Mouse (Mus musculus) megakaryocyte progenitor cell, adult 5-6 weeks (primary cell): ENCODE measurements around the gene Fmo9. TPM values are rescaled to one million over a fixed set of nuclear protein-coding genes. Genes with fewer than 3 reads are reported as not detected.

Experiments
- ATAC-seq: replicated peaks from 2 replicates; pipeline ENCODE4 v1.8.0; 2016; ENCODE audit warnings: mild to moderate bottlenecking, moderate TSS enrichment, inconsistent platforms; ENCODE audit not compliant: poor library complexity
- total RNA-seq, 2 experiments: library from RNA; stranded (forward) in 1 of 2; stranded (reverse) in 1 of 2; fragments of 157-497, 149-512 nt in 1 of 2; fragments of 200-1000 nt in 1 of 2; gene quantifications; 2 replicates each; pipeline versions ENCODE4 v1.2.3 to v1.2.4; 2015 to 2017

Gene Fmo9
- total RNA-seq (2015) (not detected in 2 replicates), total RNA-seq (2017) (not detected in 2 replicates)

DNA sequence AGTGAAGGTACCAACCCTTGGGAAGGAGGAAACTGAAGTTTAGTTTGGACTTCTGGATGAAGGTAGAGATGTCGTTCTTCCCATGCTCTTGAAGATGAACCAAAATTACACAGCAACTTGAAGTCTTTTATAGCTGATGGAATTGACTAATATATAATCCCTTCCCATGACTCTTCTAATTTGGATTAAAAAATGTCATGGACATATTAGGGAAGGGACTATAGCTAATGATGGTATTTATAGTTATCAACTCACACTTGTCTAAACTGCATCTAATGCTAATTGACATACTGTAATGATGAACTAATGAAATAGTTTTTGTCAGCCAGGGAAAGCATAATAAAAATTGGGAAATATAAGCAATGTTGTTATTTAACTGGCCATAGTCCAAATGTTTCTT lies at the start of gene Fmo9:
Gene Fmo9 (minus strand): TSS at position 101 of the 400 bp plus-strand sequence.
- no peak for ATAC-seq

DNA sequence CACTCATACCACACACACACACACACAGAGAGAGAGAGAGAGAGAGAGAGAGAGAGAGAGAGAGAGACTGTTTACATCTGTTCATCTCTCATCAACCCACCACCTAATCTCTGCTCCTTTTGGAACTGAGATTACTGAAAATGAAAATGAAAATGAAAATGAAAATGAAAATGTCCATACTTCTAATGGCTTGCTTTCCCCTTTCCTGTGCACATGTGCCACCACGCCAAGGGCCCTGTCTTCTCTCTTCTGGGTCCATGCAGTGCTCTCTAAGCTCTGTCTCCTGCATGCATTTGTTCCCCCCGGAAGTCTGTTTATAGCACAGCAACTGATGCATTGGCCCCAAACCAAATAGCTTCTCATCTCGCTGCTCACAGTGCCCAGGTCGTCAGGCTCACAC lies 49.2 kb upstream of the Fmo9 start:
- 0 out of 2 replicates have a peak, but pooled peaks have one; percentile 26 for ATAC-seq

DNA sequence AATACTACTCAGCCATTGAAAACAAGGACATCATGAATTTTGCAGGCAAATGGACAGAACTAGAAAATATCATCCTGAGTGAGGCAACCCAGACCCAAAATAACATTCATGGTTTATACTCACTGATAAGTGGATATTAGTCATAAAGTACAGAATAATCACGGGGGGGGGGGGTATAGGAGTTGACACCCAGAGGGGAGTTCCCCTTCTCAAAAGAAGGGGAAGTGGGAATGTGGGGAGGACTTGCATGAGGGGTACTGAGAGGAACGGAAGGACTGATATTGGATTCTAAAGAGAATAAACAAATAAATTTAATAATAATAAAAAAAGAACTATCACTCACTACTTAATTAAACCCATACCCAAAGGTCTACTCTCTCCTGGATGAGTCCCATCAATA lies 48.6 kb upstream of the Fmo9 start:
- no peak for ATAC-seq

DNA sequence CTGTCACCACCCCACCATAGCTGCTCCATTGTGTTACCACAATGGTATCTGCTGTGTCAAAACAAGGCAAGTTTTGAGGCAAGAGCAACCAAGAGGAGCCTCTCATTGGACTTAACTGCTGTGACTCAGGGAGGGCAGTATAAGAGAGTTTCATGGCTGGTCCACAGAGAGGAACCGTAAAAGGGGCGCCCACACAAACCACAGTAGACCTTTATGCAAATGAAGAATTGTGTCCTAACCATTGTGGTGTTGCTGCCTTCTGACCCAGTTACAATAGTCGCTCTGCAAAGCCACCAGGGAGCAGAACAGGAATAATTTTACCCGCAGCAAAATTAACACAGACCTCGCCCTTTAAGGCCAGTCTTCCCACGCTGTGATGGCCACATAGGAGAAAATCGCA lies 29.2 kb upstream of the Fmo9 start:
- no peak for ATAC-seq

DNA sequence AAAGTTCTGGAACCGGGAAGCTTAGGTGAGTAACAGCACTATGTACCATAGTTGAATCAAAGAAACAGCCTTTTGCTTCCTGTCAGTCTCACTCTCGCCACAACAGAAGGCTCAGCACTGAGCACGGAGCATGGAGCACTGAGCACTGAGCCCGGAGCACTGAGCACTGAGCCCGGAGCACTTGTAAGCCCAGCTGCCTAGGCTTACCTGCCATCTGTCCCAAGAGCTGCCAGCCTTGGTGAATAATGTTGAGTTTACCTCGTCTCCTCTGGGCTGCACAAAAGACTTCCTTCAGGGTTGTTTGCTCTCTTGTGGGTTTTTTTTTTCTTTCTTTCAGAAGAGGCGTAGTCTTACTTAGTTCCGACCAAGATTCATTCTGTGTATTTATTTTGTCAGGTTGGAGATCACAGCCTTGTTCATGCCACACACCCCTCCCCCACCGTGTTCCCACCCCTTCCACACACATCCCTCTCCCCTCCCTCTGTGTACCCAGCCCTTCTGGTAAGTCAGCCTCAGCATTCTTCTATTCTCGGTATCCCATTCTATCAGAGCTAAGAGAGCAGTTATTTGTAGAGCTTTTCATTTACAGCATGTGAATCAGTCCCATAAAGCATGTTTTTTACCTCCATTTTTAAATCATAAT lies 20.7 kb upstream of the Fmo9 start:
- no peak for ATAC-seq

DNA sequence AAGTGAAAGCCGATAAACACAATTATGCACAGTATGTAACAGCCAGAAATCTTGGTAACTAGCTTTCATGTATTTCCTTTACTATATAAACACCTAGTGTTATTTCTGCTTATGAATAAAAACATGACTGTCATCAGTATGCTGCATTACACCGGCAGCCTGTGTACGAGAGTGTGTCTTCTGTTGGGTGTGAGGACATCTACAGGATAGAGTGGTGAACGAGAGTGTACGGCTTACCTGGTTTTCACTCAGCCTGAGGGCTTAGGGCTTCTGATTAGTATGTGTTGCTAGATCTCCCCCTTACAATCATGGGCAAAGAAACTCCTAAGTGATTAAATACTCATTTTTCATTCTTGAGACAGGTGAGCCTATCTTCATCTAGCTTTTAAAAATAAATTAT lies 12.4 kb downstream of the Fmo9 start:
- ATAC-seq, result no peak

DNA sequence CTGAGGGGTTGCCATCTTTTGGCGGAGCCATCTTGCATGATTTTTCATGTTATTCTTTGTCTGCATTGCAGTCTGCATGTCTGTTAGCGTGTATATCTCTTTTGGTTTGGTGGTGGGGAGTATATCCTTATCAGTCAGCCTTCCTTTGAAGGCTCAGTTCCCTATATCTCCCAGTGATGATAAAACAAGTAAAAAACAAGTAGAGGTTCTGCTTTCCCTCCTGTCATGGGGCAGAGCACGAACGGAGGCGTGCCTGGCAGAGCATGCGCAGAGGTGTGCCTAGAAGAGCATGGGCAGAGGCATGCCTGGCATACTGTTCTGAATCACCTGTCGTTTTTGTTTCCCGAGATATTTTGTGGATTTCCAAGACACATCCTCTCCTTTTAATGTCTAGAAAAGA lies 20.8 kb downstream of the Fmo9 start:
- ATAC-seq, result no peak

DNA sequence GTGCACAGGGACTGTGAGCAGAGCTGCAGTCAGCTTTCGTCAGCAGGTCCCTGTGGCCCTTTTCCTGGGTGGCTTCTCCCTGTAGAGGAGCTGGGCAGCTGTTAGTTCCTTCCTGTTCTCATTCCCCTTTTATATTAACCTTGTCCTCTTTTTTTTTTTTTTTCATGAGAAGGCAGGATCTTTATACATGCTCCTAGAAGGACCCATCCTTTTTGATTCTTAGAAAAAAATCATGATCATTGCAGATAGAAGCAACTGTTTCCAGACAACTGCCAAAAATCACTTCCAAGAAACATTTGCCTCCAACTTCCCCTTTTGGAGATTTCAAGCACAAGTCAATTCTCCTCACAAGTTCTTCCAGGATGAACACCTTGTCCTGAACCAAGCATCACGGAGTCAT lies 34.1 kb downstream of the Fmo9 start, which contains the start of gene Gm4847:
Gene Gm4847 (minus strand): TSS at position 101 of the 400 bp plus-strand sequence.
- ATAC-seq, result no peak

Other genes starting within 250 kb of the Fmo9 start
- not detected in 2 replicates for gene Gm4846, start 184.3 kb downstream of the Fmo9 start, total RNA-seq (2015)
- gene Gm4846, start 184.3 kb downstream of the Fmo9 start, total RNA-seq (2017), result not detected in 2 replicates
- not detected in 2 replicates for gene Gm4847, start 34.2 kb downstream of the Fmo9 start, total RNA-seq (2015)
- gene Gm4847, start 34.2 kb downstream of the Fmo9 start, total RNA-seq (2017), result not detected in 2 replicates